Mouse (Mus musculus) adrenal gland, adult 18-20 months (tissue): ENCODE measurements at regions not wholly inside any gene's neighbourhood (a gene's known extent, or its start where the extent isn't known, plus 50 kb on each side); places are given as distances from the start of the nearest gene placed in this dataset.
A peak's percentile ranks its signal among the peaks of the same experiment; 100 is the strongest.
"Not testable (repeated sequence)": the region's sequence is repeated elsewhere in the genome, so short reads cannot be mapped to it uniquely, and the experiment has no call there.

ENCODE experiments used
- DNase-seq, 2 experiments: peaks; one replicate each; pipeline ENCODE4 v3.0.0; 2021 to 2022; ENCODE audit warnings: low spot score in 2 of 2

DNA sequence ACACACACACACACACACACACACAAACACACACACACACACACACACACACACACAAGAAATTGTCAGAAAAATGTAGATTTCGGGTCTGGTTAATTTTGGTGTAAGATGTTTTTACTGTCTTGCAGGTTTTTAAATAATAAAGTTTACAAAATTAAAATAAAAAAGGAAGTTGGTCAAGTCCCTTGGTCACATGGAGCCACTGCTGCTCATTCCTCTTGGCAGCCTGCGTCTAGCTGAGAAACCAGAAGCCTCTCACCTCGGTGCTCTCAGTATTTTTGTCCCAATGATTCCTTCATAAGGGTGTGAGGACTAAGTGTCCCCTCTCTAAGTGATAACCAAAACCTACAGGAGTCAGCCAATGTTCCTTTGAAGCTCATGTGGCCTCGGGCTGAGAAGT lies 76.8 kb upstream of the Smg1 start:
- DNase-seq: no peak

DNA sequence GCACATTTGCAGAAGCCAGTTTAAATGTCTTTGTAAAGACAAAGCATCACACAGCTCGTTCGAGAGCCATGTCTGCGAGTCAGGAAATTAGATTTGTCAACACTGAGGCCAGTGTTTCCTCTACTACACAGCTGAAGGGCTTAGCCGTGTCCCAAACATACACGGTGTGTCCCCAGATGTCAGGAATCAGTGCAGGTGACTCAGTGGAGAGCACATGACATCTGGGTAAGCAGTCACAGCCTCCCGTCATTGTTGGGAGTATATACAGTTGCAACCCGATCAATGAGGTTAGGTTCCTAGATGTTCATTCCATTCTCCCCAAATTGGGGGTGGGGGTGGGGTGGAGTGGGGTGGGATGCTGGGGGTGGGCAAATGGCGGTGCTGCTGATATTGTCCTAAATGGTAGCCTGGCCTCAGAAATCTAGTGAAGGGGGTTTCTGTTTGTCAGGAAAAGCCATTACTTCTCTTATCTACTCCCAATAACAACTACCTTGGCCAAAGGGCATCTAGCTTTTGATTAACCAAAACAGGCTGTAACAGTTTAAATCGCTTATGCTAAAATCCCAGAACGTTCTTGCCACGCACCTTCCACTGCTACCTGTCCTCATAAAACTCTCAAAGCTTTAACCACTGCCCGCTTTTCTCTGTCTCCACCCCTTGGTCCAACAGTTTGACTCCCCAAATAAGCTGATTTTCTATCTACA lies 75.1 kb upstream of the Smg1 start:
- DNase-seq: no peak

DNA sequence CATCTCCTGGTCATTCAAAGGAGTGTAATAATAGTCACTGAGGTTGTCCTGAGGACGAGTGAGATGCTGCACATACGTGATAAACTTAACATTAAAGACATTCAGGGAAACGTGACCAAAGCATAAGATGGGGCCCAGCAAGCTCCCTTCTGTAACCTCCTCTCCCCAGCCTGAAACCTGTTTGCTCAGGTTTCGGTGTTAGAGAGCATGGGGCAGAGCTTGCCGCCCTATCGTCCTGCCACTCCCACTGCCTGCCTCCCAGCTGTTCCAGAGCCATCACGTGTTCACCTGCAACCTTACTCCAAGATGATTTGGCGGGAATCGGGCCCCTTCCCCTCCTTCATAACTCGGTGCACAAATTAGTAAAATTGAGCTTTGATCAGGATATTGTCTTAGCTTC lies 71.4 kb upstream of the Smg1 start:
- DNase-seq: not testable (repeated sequence)

DNA sequence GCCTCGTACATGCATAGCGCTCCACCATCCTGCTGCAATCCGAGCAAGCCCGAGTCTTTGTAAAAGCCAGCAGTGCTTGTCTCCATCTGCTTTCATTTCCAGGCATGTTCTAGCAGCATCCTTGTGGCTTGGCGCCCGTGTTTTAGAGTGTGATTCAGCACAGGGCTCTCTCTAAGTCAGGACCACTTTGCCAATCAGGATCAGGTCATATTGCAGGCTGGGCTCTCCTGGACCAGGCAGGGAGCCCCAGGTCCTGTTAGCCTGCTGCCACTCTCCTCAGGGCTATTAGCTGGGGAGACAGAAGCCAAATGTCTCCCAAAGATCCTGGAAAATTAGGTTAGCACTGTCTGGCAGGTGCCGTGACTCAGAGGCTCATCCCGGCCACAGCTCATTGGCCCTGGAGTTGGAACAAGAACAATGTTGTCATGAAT lies 70.8 kb upstream of the Smg1 start:
- DNase-seq: no peak

DNA sequence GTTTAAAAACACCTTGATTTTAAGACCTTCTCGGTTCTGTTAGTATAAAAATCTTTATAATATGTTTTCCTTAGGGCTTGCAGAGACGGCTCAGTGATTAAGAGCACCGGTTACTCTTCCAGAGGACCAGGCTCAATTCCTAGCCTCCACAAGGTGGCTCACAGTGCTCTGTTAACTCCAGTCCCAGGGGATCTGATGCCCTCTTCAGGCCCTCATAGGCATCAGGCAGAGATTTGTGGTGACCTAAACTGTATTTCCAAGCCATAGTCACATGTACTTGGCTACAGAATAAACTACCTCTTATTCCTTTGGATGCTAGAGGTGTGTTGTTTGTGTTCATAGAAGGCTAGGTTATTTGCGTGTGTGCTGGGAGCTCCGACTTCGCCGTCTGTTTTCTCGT lies 70.3 kb upstream of the Smg1 start:
- no peak for DNase-seq

DNA sequence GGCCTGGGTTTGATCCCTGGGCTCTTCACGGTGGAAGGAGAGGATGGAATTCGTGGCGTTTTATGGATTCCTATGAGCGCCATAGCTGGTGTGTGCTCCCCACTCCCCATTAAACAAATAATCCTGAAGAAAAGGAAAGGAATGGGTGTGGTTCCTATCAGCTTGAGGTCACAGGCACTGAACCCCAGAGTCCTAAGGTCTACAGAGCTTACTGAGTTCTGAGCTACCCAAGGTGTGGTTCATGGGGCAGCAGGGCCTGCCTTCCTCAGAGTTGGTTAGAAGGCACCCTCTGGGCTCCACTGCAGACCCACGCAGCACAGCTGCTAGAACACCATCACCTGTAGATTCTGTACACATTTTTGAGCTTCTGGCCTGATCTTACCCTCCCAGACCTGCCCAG lies 66.3 kb upstream of the Smg1 start:
- DNase-seq: no peak

DNA sequence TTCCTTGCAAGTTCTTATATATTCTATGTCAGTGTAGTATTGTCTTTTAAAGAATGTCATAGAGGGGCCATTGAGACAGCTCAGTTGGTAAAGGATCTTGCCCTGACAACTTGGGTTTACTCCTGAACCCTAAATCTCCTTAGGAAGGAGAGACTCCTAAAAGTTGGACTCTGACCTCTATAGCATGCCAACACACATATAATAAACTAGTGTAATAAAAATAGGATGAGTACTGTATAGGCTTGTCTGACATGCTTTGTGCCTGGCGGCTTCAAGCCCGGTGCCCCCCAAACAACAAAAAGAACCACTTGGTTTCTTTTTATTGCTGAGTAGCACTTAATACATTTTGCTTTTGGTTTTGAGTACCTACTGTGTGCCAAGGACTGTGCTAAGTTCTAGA lies 65.4 kb upstream of the Smg1 start:
- DNase-seq: no peak

DNA sequence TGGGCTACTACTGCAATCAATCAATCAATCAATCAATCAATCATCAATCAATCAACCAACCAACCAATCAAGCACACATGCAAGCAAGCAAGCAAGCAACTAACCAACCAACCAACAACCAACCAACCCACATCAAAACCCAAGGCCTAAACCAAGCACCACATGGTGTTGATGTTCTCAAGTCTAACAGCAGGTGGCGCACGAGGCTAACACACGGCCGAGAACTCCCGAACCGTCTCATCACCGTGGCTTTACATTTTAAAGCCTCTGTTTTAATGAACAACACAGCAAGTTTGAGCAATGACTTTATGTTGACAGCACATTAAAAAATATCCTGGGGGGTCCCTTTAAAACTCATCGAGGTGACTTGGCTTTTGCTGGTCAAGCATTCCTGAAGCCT lies 61.3 kb upstream of the Smg1 start:
- peak; percentile 75 to 84 for DNase-seq

DNA sequence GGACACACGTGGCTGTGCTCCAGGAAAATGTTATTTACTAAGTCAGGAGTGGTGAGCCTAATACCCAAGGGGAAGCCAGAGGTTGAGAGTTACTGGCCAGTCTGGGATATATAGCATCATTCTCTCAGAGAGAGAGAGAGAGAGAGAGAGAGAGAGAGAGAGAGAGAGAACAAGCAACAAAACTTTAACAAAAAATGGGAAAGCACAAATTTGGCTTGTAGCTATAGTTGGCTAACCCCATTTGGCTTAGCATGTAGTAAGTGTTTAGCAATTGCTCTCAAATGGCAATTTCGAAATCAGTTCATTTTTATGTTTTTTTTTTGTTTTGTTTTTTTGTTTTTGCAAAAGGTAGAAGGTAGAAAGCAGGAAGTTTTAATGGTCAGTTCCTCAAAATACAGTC lies 60.9 kb upstream of the Smg1 start:
- no peak for DNase-seq

DNA sequence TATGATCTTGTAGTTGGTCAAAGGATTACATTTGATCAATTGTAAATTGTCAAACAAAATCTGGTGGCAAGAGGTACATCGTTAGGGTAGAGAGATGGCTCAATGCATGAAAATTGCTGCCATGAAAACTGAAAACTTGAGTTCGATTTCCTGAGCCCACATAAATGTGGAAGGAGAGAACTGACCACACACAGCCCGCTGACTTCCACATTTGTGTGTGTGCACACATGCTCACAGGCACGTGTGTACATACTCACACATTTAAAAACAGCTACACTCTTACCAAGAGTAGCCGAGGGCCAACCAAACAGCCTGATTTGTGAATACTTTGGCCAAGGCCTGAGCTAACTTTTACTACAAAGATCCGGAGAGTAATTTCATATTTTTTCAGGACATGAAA lies 60.5 kb upstream of the Smg1 start:
- no peak for DNase-seq

DNA sequence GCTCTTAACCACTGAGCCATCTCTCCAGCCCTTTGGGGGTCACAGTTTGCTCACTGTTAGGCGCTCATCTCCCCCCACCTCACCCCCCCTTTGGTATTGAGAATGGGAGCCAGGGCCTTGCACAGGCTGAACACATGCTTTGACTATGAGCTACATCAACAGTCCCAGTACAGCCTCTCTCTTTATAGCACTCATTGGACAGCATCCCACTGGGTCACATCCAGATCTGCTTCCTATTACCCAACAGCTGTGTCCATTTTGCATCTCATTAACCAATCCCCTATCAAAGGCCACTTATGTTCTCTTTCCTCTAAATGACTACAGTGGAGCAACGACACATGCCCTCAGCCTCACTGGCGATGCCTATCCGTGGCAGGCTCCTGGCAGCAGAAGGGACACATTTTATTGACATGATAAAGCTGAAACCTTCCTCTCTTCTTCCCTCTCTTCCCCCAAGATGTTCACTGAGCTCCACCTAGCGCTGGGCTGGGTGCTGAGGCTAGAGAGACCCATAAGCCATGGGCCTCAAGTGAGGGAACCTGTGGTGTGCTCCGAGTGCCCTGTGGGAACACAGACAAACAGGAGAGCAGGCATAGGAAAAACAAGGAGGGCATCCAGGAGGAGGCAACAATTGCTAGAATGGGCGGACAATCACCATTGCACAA lies 57.3 kb upstream of the Smg1 start:
- DNase-seq: no peak

DNA sequence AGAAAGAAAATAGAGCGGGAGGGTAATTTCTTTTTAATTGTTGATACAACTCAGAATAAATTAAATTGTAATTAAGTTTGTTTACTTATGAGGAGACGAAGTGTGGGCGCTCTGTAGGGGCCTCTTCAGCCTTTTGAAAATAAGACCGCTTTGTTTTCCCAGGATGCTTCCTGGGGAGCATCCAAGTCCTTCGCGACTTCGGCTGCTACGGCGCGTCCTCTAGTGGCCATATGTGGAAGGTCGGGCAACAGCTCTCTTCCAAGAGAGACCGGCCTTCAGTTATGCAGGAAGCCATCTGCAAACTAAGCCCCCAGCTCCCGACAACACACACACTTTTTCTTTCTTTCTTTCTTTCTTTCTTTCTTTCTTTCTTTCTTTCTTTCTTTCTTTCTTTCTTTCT lies 54.1 kb upstream of the Smg1 start:
- peak; percentile 81 to 84 for DNase-seq

DNA sequence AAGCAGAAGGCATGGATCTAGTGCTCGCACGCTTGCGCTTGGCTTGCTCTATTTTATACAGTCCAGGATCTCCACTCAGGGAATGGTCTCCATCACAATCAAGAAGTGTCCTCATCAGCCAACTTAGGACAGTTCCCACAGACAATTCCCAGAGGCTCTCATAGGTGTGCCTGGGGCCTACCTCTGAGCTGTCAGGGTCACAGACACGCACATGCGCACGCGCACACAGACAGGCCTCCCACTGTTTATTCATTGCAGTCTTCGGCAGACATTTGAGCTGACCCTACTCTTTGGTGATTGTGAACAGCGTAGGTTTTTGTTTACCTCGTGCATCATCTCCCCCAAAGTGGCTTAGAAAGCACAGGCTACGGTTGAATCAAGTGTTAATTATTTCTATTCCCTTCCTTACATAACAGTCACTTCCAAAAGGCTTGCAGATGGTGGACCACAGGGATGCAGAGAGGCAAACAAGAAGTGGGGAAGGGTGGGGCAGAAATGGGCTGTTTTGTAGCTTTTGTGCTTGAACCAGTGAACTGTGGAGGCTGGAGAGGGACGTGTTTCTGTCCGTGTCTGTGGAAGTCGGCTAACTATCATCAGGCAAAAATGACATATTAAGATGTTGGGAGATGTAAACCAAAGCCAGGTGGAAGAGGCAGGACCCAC lies 53.5 kb upstream of the Smg1 start:
- DNase-seq: no peak

DNA sequence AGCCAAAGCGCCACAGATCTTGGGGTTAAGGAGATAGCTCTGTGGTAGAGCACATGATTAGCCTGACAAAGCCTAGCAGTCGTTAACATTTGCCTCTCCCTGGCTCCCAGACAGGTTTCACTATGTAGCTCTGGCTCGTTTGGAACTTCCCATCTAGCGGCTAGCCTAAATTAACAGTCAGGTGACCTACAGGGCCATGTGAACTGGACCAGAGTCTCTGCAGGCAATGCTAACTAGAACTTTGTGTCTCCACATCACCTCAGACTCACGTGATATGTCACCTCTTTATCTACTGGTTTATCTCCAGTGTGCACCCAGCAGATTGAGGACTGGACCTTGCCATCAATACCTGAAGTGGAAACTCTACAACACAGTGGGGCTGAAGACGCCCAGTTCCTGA lies 52.4 kb upstream of the Smg1 start:
- DNase-seq: no peak

DNA sequence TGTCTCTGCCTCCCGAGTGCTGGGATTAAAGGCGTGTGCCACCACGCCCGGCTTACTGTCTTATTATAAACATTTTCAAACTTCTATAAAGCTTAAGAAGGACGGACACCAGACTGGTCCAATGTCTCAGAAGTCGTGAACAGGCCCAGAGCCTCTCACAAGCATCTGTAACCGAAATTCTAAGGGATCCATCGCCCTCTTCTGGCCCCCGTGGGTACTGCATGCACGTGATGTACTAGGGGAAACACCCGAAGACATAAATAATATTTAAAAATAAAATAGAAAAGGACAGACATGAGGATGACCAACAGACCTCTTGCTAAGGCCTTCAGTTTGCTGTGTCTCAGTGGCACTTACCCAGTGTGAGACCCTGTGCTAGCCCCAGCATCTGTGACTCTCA lies 51.8 kb upstream of the Smg1 start:
- peak in 1 of 2 experiments; percentile 38 for DNase-seq

DNA sequence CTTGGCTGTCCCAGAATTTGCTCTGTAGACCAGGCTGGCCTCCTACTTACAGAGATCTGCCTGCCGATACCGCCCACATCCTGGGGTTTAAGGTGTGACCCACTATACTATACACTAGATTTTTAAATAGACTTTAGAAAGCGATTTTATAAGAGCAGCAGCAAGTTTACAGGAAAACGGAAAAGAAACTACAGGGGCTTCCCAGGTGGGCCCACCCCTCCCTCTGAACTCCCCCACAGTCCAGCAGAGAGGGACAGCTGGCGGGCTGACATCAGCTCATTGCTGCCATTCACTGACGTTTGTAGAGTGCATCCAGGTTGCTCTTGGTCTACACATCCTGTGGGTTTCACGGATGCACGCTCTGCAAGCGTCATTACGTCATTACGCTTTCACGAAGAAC lies 51.2 kb upstream of the Smg1 start:
- no peak for DNase-seq
